Mouse (Mus musculus): ENCODE measurements around the gene Arhgef12.
A peak's percentile ranks its signal among the peaks of the same experiment; 100 is the strongest.
"Not testable (repeated sequence)": the region's sequence is repeated elsewhere in the genome, so short reads cannot be mapped to it uniquely, and the experiment has no call there.

- not testable (repeated sequence) for TF ChIP-seq CTCF (IDR thresholded peaks at IDR 0.05 in 2 of 3, conservative IDR thresholded peaks at IDR 0.05 in 1 of 3; ENCODE audit: control insufficient read depth in 1 of 3, insufficient read depth in 1 of 3, low read depth in 2 of 3, low read length in 3 of 3, poor library complexity in 1 of 3, severe bottlenecking in 1 of 3); MAX (IDR thresholded peaks at IDR 0.05; ENCODE audit: low read length); POLR2A (IDR thresholded peaks at IDR 0.05; ENCODE audit: control insufficient read depth in 1 of 2, insufficient read depth in 1 of 2, low read depth in 1 of 2, low read length in 2 of 2, poor library complexity in 1 of 2); TCF12 (IDR thresholded peaks at IDR 0.05; ENCODE audit: low read depth, low read length); BHLHE40 (IDR thresholded peaks at IDR 0.05; ENCODE audit: borderline replicate concordance, low read depth, low read length); EP300 (IDR thresholded peaks at IDR 0.05; ENCODE audit: low read depth in 1 of 2, low read length in 2 of 2)
- TF ChIP-seq TBP (IDR thresholded peaks at IDR 0.05; ENCODE audit: low read depth, low read length): peak; percentile 57
These were observed 14.9 kb upstream of the Arhgef12 start for GRCm38 (mm10) chr9:43121948-43122347.

All from MEL (cell line).